Mouse (Mus musculus) CH12.LX (cell line): ENCODE measurements at regions not wholly inside any gene's neighbourhood (a gene's known extent, or its start where the extent isn't known, plus 50 kb on each side); places are given as distances from the start of the nearest gene placed in this dataset.

Source experiments
- DNase-seq: peaks from one replicate; pipeline ENCODE4 v3.0.0-alpha.2; 2013; ENCODE audit errors: extremely low read depth
- H3K27ac ChIP-seq: 2 replicates; pipeline ENCODE4 v1.5.1; 2012; ENCODE audit warnings: low read depth, mild to moderate bottlenecking, control low read depth, moderate library complexity; ENCODE audit not compliant: insufficient read depth
- H3K27me3 ChIP-seq: replicated peaks from 2 replicates; pipeline ENCODE3; 2012; ENCODE audit warnings: inconsistent platforms
- H3K36me3 ChIP-seq, 2 experiments: replicated peaks in 1 of 2; 2 replicates each; pipeline versions ENCODE3 to v1.6.1; 2012; ENCODE audit warnings: inconsistent platforms in 1 of 2, low read length in 1 of 2, mild to moderate bottlenecking in 1 of 2, mixed read lengths in 1 of 2, moderate library complexity in 1 of 2; ENCODE audit not compliant: control insufficient read depth in 1 of 2, insufficient read depth in 1 of 2
- H3K4me1 ChIP-seq, 2 experiments: 2 replicates each; pipeline ENCODE4 v1.6.1; 2012; ENCODE audit warnings: inconsistent platforms in 1 of 2, moderate library complexity in 1 of 2; ENCODE audit not compliant: insufficient read depth in 2 of 2, control insufficient read depth in 1 of 2
- H3K4me2 ChIP-seq: 2 replicates; pipeline ENCODE4 v1.6.1; 2012; ENCODE audit warnings: low read depth, mild to moderate bottlenecking, control low read depth; ENCODE audit not compliant: poor library complexity, insufficient read depth, severe bottlenecking
- H3K4me3 ChIP-seq, 3 experiments: fragments of 150-350 bp in 1 of 3; sonication (generic) in 1 of 3; replicated peaks in 1 of 3; 2 replicates each; pipeline versions ENCODE3 to v1.5.1; 2011 to 2012; ENCODE audit warnings: low read depth in 2 of 3, low read length in 2 of 3, mild to moderate bottlenecking in 2 of 3, moderate library complexity in 2 of 3, control low read depth in 1 of 3, improper control_type of control experiment in 1 of 3, inconsistent platforms in 1 of 3, mixed read lengths in 1 of 3; ENCODE audit not compliant: poor library complexity in 1 of 3
- H3K79me2 ChIP-seq: replicated peaks from 2 replicates; pipeline ENCODE4 v1.6.1; 2012; ENCODE audit warnings: mild to moderate bottlenecking, moderate library complexity; ENCODE audit not compliant: control insufficient read depth, poor library complexity, insufficient read depth, severe bottlenecking; ENCODE audit errors: extremely low read depth
- H3K9ac ChIP-seq: 2 replicates; pipeline ENCODE4 v1.6.1; 2012; ENCODE audit warnings: low read depth, mild to moderate bottlenecking, control low read depth, moderate library complexity; ENCODE audit not compliant: insufficient read depth
- H3K9me3 ChIP-seq: replicated peaks from 2 replicates; pipeline ENCODE3; 2012; ENCODE audit warnings: low read length, inconsistent platforms, mixed read lengths
- CHD2 ChIP-seq: IDR thresholded peaks from 2 replicates; pipeline ENCODE4 v1.6.1; 2011; ENCODE audit warnings: low read length, improper control_type of control experiment
- CTCF ChIP-seq, 2 experiments: IDR thresholded peaks in 1 of 2; conservative IDR thresholded peaks in 1 of 2; 2 replicates each; pipeline ENCODE4 v1.5.1; 2011 to 2012; ENCODE audit warnings: low read depth in 2 of 2, low read length in 2 of 2, improper control_type of control experiment in 1 of 2, inconsistent platforms in 1 of 2, mild to moderate bottlenecking in 1 of 2, moderate library complexity in 1 of 2
- E2F4 ChIP-seq: IDR thresholded peaks from 2 replicates; pipeline ENCODE4 v1.6.1; 2011; ENCODE audit warnings: low read depth, low read length, improper control_type of control experiment; ENCODE audit not compliant: insufficient replicate concordance
- ELF1 ChIP-seq: IDR thresholded peaks from 2 replicates; pipeline ENCODE4 v1.6.1; 2014; ENCODE audit warnings: low read depth, mild to moderate bottlenecking, inconsistent platforms, low read length, improper control_type of control experiment
- EP300 ChIP-seq: IDR thresholded peaks from 2 replicates; pipeline ENCODE4 v1.6.1; 2011; ENCODE audit warnings: low read length, improper control_type of control experiment
- ETS1 ChIP-seq: conservative IDR thresholded peaks from 2 replicates; pipeline ENCODE4 v1.6.1; 2012; ENCODE audit warnings: low read depth, mild to moderate bottlenecking, inconsistent platforms, low read length, improper control_type of control experiment, moderate library complexity
- GABPA ChIP-seq: IDR thresholded peaks from 2 replicates; pipeline ENCODE4 v1.6.1; 2012; ENCODE audit warnings: low read depth, low read length, improper control_type of control experiment, inconsistent platforms; ENCODE audit not compliant: insufficient replicate concordance
- HCFC1 ChIP-seq: IDR thresholded peaks from 2 replicates; pipeline ENCODE4 v1.6.1; 2012; ENCODE audit warnings: low read depth, mild to moderate bottlenecking, inconsistent platforms, low read length, improper control_type of control experiment
- IRF4 ChIP-seq: IDR thresholded peaks from 2 replicates; pipeline ENCODE4 v1.6.1; 2014; ENCODE audit warnings: low read depth, mild to moderate bottlenecking, inconsistent platforms, low read length, improper control_type of control experiment
- MAFK ChIP-seq: IDR thresholded peaks from 2 replicates; pipeline ENCODE4 v1.6.1; 2011; ENCODE audit warnings: low read length, improper control_type of control experiment; ENCODE audit not compliant: insufficient replicate concordance
- MAZ ChIP-seq: IDR thresholded peaks from 2 replicates; pipeline ENCODE4 v1.6.1; 2012; ENCODE audit warnings: low read depth, mild to moderate bottlenecking, inconsistent platforms, low read length, improper control_type of control experiment, moderate library complexity
- MXI1 ChIP-seq: IDR thresholded peaks from 2 replicates; pipeline ENCODE4 v1.6.1; 2011; ENCODE audit warnings: mild to moderate bottlenecking, low read depth, low read length, improper control_type of control experiment
- MYC ChIP-seq: IDR thresholded peaks from 2 replicates; pipeline ENCODE4 v1.6.1; 2011; ENCODE audit warnings: low read depth, mild to moderate bottlenecking, improper control_type of control experiment, low read length
- NRF1 ChIP-seq: IDR thresholded peaks from 2 replicates; pipeline ENCODE4 v1.6.1; 2014; ENCODE audit warnings: low read depth, mild to moderate bottlenecking, inconsistent platforms, low read length, improper control_type of control experiment, moderate library complexity
- PAX5 ChIP-seq: IDR thresholded peaks from 2 replicates; pipeline ENCODE4 v1.6.1; 2012; ENCODE audit warnings: low read length, inconsistent platforms, mixed read lengths
- POLR2A ChIP-seq: IDR thresholded peaks from 2 replicates; pipeline ENCODE4 v1.6.1; 2011; ENCODE audit warnings: low read depth, mild to moderate bottlenecking, improper control_type of control experiment, low read length
- POLR2AphosphoS2 ChIP-seq: IDR thresholded peaks from 2 replicates; pipeline ENCODE4 v1.6.1; 2011; ENCODE audit warnings: low read depth, low read length, improper control_type of control experiment
- RAD21 ChIP-seq: IDR thresholded peaks from 2 replicates; pipeline ENCODE4 v1.6.1; 2011; ENCODE audit warnings: low read depth, mild to moderate bottlenecking, low read length, improper control_type of control experiment, moderate library complexity
- RCOR1 ChIP-seq: conservative IDR thresholded peaks from 2 replicates; pipeline ENCODE4 v1.6.1; 2012; ENCODE audit warnings: low read depth, mild to moderate bottlenecking, inconsistent platforms, low read length, improper control_type of control experiment
- SIN3A ChIP-seq: IDR thresholded peaks from 2 replicates; pipeline ENCODE4 v1.6.1; 2012; ENCODE audit warnings: low read length, improper control_type of control experiment, inconsistent platforms
- SMC3 ChIP-seq: IDR thresholded peaks from 2 replicates; pipeline ENCODE4 v1.6.1; 2011; ENCODE audit warnings: low read depth, low read length, improper control_type of control experiment
- TBP ChIP-seq: conservative IDR thresholded peaks from 2 replicates; pipeline ENCODE4 v1.6.1; 2011; ENCODE audit warnings: low read depth, low read length, improper control_type of control experiment
- USF2 ChIP-seq: conservative IDR thresholded peaks from 2 replicates; pipeline ENCODE4 v1.6.1; 2011; ENCODE audit warnings: low read depth, low read length, improper control_type of control experiment
- ZKSCAN1 ChIP-seq: IDR thresholded peaks from 2 replicates; pipeline ENCODE4 v1.6.1; 2012; ENCODE audit warnings: low read depth, inconsistent platforms, low read length, improper control_type of control experiment, borderline replicate concordance
- ZNF384 ChIP-seq: IDR thresholded peaks from 2 replicates; pipeline ENCODE4 v1.6.1; 2012; ENCODE audit warnings: low read depth, low read length, improper control_type of control experiment, inconsistent platforms
- dilution Hi-C: fragments of 300-500 bp; cut with MboI; formaldehyde crosslinking; loops from 2 replicates; pipeline ENCODE4 v1.14.3; 2020; ENCODE audit warnings: low sequenced_read_pairs; ENCODE audit not compliant: extremely low pct_unique_long_range_greater_than_20kb, extremely low pct_ligation_motif_present
- in situ Hi-C: fragments of 300-500 bp; cut with MboI; formaldehyde crosslinking; loops from 3 replicates; pipeline ENCODE4 v1.14.3; 2019; ENCODE audit warnings: low sequenced_read_pairs, low pct_ligation_motif_present, low pct_unique_long_range_greater_than_20kb, mixed read lengths

DNA sequence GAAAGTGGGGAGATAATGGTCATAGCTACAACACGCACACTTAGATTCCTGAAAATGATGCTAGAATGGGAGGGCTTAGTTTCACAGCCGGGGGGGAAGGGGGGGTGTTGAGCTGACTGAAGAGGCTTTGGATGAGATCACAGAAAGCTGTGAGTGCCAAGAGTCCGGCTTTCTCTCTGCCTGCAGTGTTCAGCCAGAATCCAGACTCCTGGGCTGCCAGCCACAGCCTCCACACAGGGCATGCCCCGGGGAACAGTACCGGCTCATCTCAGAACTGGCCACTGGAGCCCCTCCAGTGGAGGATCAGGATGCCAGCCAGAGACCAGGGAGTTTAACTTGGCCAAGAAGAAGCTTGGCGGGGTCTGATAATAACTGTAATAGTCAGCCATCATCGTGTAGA is 85.7 kb downstream of the Vcpkmt start:
- H3K4me1 ChIP-seq: peaks cover 6 to 30% of the 10 kb centered on the region in 2 experiments
- no peaks in the 10 kb centered on the region for H3K36me3 ChIP-seq
- no peaks in the 10 kb centered on the region for H3K79me2 ChIP-seq
- H3K9ac ChIP-seq: no peak overlapping the region
- no peak overlapping the region for H3K4me3 ChIP-seq
- no peak overlapping the region for H3K4me2 ChIP-seq
- H3K27ac ChIP-seq: no peak overlapping the region
- no peak for DNase-seq
- TF ChIP-seq NRF1 (no peak), MAZ (no peak), ETS1 (no peak), SMC3 (no peak), USF2 (no peak), POLR2AphosphoS2 (no peak), ELF1 (no peak), TBP (no peak), POLR2A (no peak), SIN3A (no peak), ZNF384 (no peak), MXI1 (no peak)
- in situ Hi-C loops (no loop called here), dilution Hi-C loops (no loop called here)
- H3K27me3 ChIP-seq: no peaks in the 10 kb centered on the region
- H3K9me3 ChIP-seq: no peaks in the 10 kb centered on the region

GRCm38 (mm10) chr12:69496341-69496904 is 86.4 kb downstream of the Vcpkmt start:
- in situ Hi-C loops (no loop called here), dilution Hi-C loops (no loop called here)
- TF ChIP-seq IRF4: no peak
- no peak for TF ChIP-seq PAX5
- TF ChIP-seq E2F4: no peak
- no peak for TF ChIP-seq CHD2
- no peak for TF ChIP-seq POLR2AphosphoS2
- H3K27me3 ChIP-seq: no peaks in the 10 kb centered on the region
- no peak for DNase-seq
- no peak overlapping the region for H3K27ac ChIP-seq
- H3K4me3 ChIP-seq: no peak overlapping the region
- no peak overlapping the region for H3K9ac ChIP-seq
- peaks cover 6 to 27% of the 10 kb centered on the region in 2 experiments for H3K4me1 ChIP-seq
- no peaks in the 10 kb centered on the region for H3K9me3 ChIP-seq
- H3K36me3 ChIP-seq: no peaks in the 10 kb centered on the region
- no peak overlapping the region for H3K4me2 ChIP-seq
- no peaks in the 10 kb centered on the region for H3K79me2 ChIP-seq

DNA sequence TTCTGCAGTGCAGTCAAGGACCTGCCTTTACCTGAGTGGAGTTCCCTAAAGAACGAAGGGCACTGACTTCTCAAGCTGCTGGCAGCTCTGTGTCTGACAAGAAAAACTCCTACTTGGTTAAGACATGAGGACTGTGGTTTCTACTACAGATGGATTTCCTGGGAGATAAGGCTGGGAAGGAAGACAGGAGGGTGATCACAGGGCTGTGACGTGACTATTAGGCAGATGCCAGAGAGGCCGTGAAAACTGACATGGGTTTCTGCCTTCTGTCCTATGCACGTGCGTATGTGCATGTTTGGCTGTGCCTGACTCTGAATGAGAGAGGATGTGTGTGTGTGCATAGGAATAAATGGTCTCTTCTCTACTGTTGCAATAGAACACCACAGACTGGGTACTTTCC is 87.1 kb downstream of the Vcpkmt start:
- H3K4me3 ChIP-seq: no peak overlapping the region
- dilution Hi-C loops: no loop called here
- H3K4me2 ChIP-seq: no peak overlapping the region
- no peaks in the 10 kb centered on the region for H3K36me3 ChIP-seq
- H3K27ac ChIP-seq: no peak overlapping the region
- in situ Hi-C loops: no loop called here
- no peaks in the 10 kb centered on the region for H3K9me3 ChIP-seq
- no peaks in the 10 kb centered on the region for H3K27me3 ChIP-seq
- H3K9ac ChIP-seq: no peak overlapping the region
- H3K4me1 ChIP-seq: peaks cover 0 to 20% of the 10 kb centered on the region in 2 experiments; a peak in 2 of 4 replicates
- DNase-seq: no peak
- no peak for TF ChIP-seq ZKSCAN1
- no peak for TF ChIP-seq POLR2A
- no peak for TF ChIP-seq GABPA
- no peak for TF ChIP-seq HCFC1
- TF ChIP-seq ELF1: no peak
- no peak for TF ChIP-seq ETS1
- no peak for TF ChIP-seq MYC
- TF ChIP-seq IRF4: no peak
- no peak for TF ChIP-seq SMC3
- no peak for TF ChIP-seq MAFK
- TF ChIP-seq RCOR1: no peak
- TF ChIP-seq TBP: no peak
- TF ChIP-seq EP300: no peak
- TF ChIP-seq CTCF (conservative IDR thresholded peaks at IDR 0.05 in 1 of 2, IDR thresholded peaks at IDR 0.05 in 1 of 2; ENCODE audit: low read depth in 2 of 2, low read length in 2 of 2): no peak
- no peak for TF ChIP-seq RAD21
- no peak for TF ChIP-seq PAX5
- TF ChIP-seq ZNF384: no peak
- no peaks in the 10 kb centered on the region for H3K79me2 ChIP-seq
